Mouse (Mus musculus) pancreas, adult 10 weeks (tissue): ENCODE data around the gene Col1a2. TPM values are rescaled to one million over a fixed set of nuclear protein-coding genes. Genes with fewer than 3 reads are reported as not detected.

Source experiments
- polyA plus RNA-seq: library from polyadenylated mRNA; stranded (reverse); fragments of 350-450 nt; fragmentation: Illumina TruSeq; extraction: RNeasy Lipid Tissue Mini Kit (QIAGEN cat#74804); gene quantifications from one replicate; pipeline ENCODE4 v1.2.3, GENCODE M21; 2015; ENCODE audit warnings: low read depth, low replicate concordance; ENCODE audit not compliant: insufficient read depth

The Col1a2 gene
- polyA plus RNA-seq, result 44.5 TPM

DNA sequence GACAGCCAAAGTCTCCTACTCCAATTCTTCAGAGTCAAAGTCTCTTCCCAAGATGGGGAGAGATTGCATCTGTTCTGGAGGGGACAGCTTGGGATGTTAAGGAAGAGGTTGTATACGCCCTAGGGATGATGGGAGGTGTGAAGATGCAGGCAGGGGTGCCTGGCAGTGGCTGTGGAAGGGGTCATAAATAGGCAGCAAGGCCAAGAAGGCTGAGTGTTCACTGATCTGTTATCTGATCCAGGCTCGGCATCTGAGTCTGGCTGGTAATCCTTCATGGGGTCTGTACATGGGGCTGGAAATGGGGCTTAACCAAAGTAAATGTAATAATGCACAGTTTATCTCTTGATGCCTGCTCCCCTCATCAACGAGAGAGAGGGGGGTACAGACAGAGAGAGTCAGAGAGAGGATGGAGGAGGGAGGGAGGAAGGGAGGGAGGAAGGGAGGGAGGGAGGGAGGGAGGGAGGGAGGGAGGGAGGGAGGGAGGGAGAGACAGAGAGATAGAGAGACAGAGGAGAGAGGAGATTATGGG, at the start of gene Col1a2:
Col1a2 (plus strand) TSS at position 212 of the 529 bp plus-strand sequence.

Other genes starting within 250 kb of the Col1a2 start
- gene Casd1, start 96.0 kb downstream of the Col1a2 start, polyA plus RNA-seq, result 4.6 TPM
- 15.6 TPM for gene Sgce, start 242.4 kb downstream of the Col1a2 start, polyA plus RNA-seq
- 0.63 TPM for gene Peg10, start 242.5 kb downstream of the Col1a2 start, polyA plus RNA-seq